Comparison of ENCODE assay signal across 21 mouse cellular contexts in genomic region chr14:60523010-60523409, GRCm38 (mm10).
"Had no signal": no experiment of that assay in that cellular context is flagged by ENCODE, and none has a peak within 500 bp of the region (broad histone marks: within the 10 kb centered on the region; RNA-seq: fewer than 3 reads in every experiment).

No protein-coding gene starts in this region.

- H3K9me3 ChIP-seq: limb, embryonic 10.5 days; limb, embryonic 13.5 days; liver, embryonic 12.5 days; liver, embryonic 15.5 days; lung, embryonic 15.5 days; midbrain, embryonic 12.5 days; midbrain, embryonic 15.5 days; neural tube, embryonic 13.5 days; stomach, embryonic 15.5 days had no signal

- H3K36me3 ChIP-seq: limb, embryonic 10.5 days; limb, embryonic 13.5 days; liver, embryonic 12.5 days; liver, embryonic 15.5 days; lung, embryonic 15.5 days; midbrain, embryonic 12.5 days; midbrain, embryonic 15.5 days; neural tube, embryonic 13.5 days; stomach, embryonic 15.5 days had no signal

- H3K4me3 ChIP-seq: limb, embryonic 10.5 days; limb, embryonic 13.5 days; liver, embryonic 12.5 days; liver, embryonic 15.5 days; lung, embryonic 15.5 days; midbrain, embryonic 12.5 days; midbrain, embryonic 15.5 days; myocyte; neural tube, embryonic 13.5 days; stomach, embryonic 15.5 days had no signal

- ATAC-seq: inflammation-experienced regulatory T-cells, adult 6 months; intestine, embryonic 16.5 days; liver, embryonic 12.5 days; midbrain, embryonic 15.5 days had no signal

- H3K9ac ChIP-seq: limb, embryonic 13.5 days; liver, embryonic 12.5 days; liver, embryonic 15.5 days; lung, embryonic 15.5 days; midbrain, embryonic 12.5 days; midbrain, embryonic 15.5 days; neural tube, embryonic 13.5 days; stomach, embryonic 15.5 days had no signal

- H3K27me3 ChIP-seq: limb, embryonic 13.5 days; liver, embryonic 12.5 days; liver, embryonic 15.5 days; lung, embryonic 15.5 days; midbrain, embryonic 12.5 days; midbrain, embryonic 15.5 days; neural tube, embryonic 13.5 days; stomach, embryonic 15.5 days had no signal

- DNase-seq: kidney, adult 8-10 months; kidney, postnatal 36 days; liver; lung, adult 18-20 months; lung, postnatal 4 days; retina, postnatal 1 day; right cerebral cortex, postnatal 25 days; spleen, adult 18-20 months; thymus, postnatal 25 days had no signal

- H3K4me2 ChIP-seq: limb, embryonic 13.5 days; liver, embryonic 12.5 days; liver, embryonic 15.5 days; lung, embryonic 15.5 days; midbrain, embryonic 12.5 days; midbrain, embryonic 15.5 days; neural tube, embryonic 13.5 days; stomach, embryonic 15.5 days had no signal

- H3K4me1 ChIP-seq: limb, embryonic 13.5 days; liver, embryonic 12.5 days; liver, embryonic 15.5 days; lung, embryonic 15.5 days; midbrain, embryonic 15.5 days; neural tube, embryonic 13.5 days; stomach, embryonic 15.5 days had no signal

- H3K27ac ChIP-seq: limb, embryonic 10.5 days; limb, embryonic 13.5 days; liver, embryonic 12.5 days; liver, embryonic 15.5 days; lung, embryonic 15.5 days; midbrain, embryonic 12.5 days; midbrain, embryonic 15.5 days; neural tube, embryonic 13.5 days; stomach, embryonic 15.5 days had no signal
